In the genomic region with DNA sequence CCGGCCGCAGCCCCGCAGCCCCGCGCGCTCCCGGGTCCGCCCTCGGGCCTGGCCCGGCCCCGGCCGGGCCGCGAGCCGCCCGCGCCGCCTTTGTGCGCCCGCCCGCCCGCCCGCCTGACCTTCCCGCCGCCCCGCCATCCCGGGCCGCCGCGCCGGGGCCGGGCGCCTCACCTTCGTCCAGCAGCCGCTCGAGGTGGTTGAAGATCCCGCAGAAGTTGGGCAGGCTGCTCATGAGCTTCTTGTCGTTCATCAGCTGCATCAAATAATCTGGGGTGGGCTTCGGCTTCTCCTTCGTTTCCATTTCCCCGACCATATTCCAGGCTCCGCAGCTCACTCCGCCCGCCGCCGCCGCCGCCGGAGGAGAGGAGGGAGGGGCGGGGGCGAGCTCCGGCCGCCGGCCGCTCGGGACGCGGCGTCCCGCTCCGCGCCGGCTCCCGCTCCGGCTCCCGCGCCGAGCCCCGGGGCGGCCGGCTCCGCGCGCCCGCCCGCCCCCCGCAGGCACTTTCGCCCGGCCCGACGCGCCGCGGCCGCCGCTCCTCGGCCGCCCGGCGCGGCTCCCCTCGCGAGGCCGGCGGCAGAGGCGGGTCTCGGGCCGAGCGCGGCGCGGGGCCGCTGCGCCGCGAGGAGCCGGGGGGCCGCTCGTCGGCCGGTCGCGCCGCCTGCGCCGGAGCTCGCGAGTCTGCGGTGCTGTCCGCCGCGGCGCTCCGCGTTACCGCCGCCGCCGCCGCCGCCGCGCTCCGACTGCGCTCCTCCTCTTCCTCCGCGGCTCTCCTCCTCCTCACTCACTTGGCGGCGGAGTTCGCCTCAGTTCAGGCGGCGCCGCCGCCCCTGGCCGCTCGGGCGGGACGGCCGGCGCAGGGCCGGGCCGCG, we compare ENCODE assay signal across 8 mouse cellular contexts. TPM values are rescaled to one million over a fixed set of nuclear protein-coding genes. Genes with fewer than 3 reads are reported as not detected.
DNase-seq lines count a peak whose midpoint lies in the region; ATAC-seq and TF ChIP-seq lines count a peak whose summit lies in the region.

No protein-coding gene starts in this region.

- peak; percentile 70 for DNase-seq in 416B (ENCODE audit: low read depth)
- peak; percentile 89 for DNase-seq in adrenal gland, postnatal 10 days
- peak; percentile 80 for DNase-seq in embryonic facial prominence, embryonic 10.5 days (ENCODE audit: low spot score)
- DNase-seq in heart, adult 2 months = peak; percentile 89 to 90
- peak; percentile 76 for DNase-seq in kidney, adult 18-20 months
- peak; percentile 71 to 84 for DNase-seq in spleen, postnatal 4 days (ENCODE audit: low spot score in 2 of 2)

- H3K4me3 ChIP-seq in embryonic facial prominence, embryonic 10.5 days = peak overlapping the region; percentile 81
- H3K4me3 ChIP-seq in heart, adult 2 months = peak overlapping the region; percentile 79
- H3K4me3 ChIP-seq in limb, embryonic 15.5 days = peak overlapping the region; percentile 85
- H3K4me3 ChIP-seq in midbrain, embryonic 15.5 days = peak overlapping the region; percentile 89

- ATAC-seq in limb, embryonic 15.5 days (ENCODE audit: insufficient number of reproducible peaks, low FRiP score, low TSS enrichment, low read depth) = peak; percentile 64
- peak; percentile 46 for ATAC-seq in midbrain, embryonic 15.5 days (replicated peaks)

- H3K4me1 ChIP-seq in embryonic facial prominence, embryonic 10.5 days = peaks cover 44% of the 10 kb centered on the region
- peaks cover 10% of the 10 kb centered on the region for H3K4me1 ChIP-seq in heart, adult 2 months (ENCODE audit: control insufficient read depth, insufficient read depth, low read length)
- H3K4me1 ChIP-seq in limb, embryonic 15.5 days = peaks cover 11% of the 10 kb centered on the region
- peaks cover 23% of the 10 kb centered on the region for H3K4me1 ChIP-seq in midbrain, embryonic 15.5 days

- H3K36me3 ChIP-seq in embryonic facial prominence, embryonic 10.5 days (replicated peaks) = no peaks in the 10 kb centered on the region
- peaks cover 9% of the 10 kb centered on the region for H3K36me3 ChIP-seq in heart, adult 2 months (ENCODE audit: control insufficient read depth, insufficient read depth, low read length)
- no peaks in the 10 kb centered on the region for H3K36me3 ChIP-seq in limb, embryonic 15.5 days
- no peaks in the 10 kb centered on the region for H3K36me3 ChIP-seq in midbrain, embryonic 15.5 days (replicated peaks)

- no peaks in the 10 kb centered on the region for H3K27me3 ChIP-seq in embryonic facial prominence, embryonic 10.5 days (replicated peaks; ENCODE audit: low read depth, poor library complexity, severe bottlenecking)
- H3K27me3 ChIP-seq in heart, adult 2 months (ENCODE audit: control insufficient read depth, insufficient read depth, low read length) = no peaks in the 10 kb centered on the region
- H3K27me3 ChIP-seq in limb, embryonic 15.5 days = no peaks in the 10 kb centered on the region
- no peaks in the 10 kb centered on the region for H3K27me3 ChIP-seq in midbrain, embryonic 15.5 days (replicated peaks)

- peak; percentile 73; the same call in 1 of the 2 replicates for TF ChIP-seq POLR2A in heart, adult 2 months (IDR thresholded peaks at IDR 0.05; ENCODE audit: insufficient read depth, low read depth, low read length)

- 7% methylated on average over 146 of the region's 153 CpGs for WGBS in embryonic facial prominence, embryonic 10.5 days
- WGBS in heart, adult 2 months = 18% methylated on average over 149 of the region's 153 CpGs
- under 1% methylated on average over 53 of the region's 153 CpGs for WGBS in limb, embryonic 15.5 days
- under 1% methylated on average over 121 of the region's 153 CpGs for WGBS in midbrain, embryonic 15.5 days

- peak overlapping the region; percentile 100 for H3K9ac ChIP-seq in heart, adult 2 months (ENCODE audit: low read depth, low read length)
- peak overlapping the region; percentile 91 for H3K9ac ChIP-seq in limb, embryonic 15.5 days
- H3K9ac ChIP-seq in midbrain, embryonic 15.5 days = peak overlapping the region; percentile 95

- peak overlapping the region; percentile 42; the same call in 1 of the 2 replicates for H3K4me2 ChIP-seq in limb, embryonic 15.5 days
- peak overlapping the region; percentile 56 for H3K4me2 ChIP-seq in midbrain, embryonic 15.5 days

- intact Hi-C loops in heart, adult 2 months (cut with DNase I) = loop anchor here (2.0 to 10.0 kb wide), 3 partner anchors 94 to 1154 kb away; no protein-coding TSS in a partner anchor

- no peak for TF ChIP-seq EP300 in heart, adult 2 months (IDR thresholded peaks at IDR 0.05; ENCODE audit: insufficient read depth, low read depth, low read length)

- no peak for TF ChIP-seq CTCF in heart, adult 2 months (IDR thresholded peaks at IDR 0.05)

- H3K79me2 ChIP-seq in heart, adult 2 months (replicated peaks; ENCODE audit: control insufficient read depth, insufficient read depth, low read length) = peaks cover 2% of the 10 kb centered on the region

- peak overlapping the region; percentile 98 for H3K27ac ChIP-seq in embryonic facial prominence, embryonic 10.5 days (replicated peaks)
- peak overlapping the region; percentile 96 for H3K27ac ChIP-seq in heart, adult 2 months
- peak overlapping the region; percentile 99 for H3K27ac ChIP-seq in limb, embryonic 15.5 days
- H3K27ac ChIP-seq in midbrain, embryonic 15.5 days = peak overlapping the region; percentile 98

- H3K9me3 ChIP-seq in embryonic facial prominence, embryonic 10.5 days = no peaks in the 10 kb centered on the region
- no peaks in the 10 kb centered on the region for H3K9me3 ChIP-seq in limb, embryonic 15.5 days
- no peaks in the 10 kb centered on the region for H3K9me3 ChIP-seq in midbrain, embryonic 15.5 days

RNA-seq across cellular contexts. Expression of a gene that starts 0.9 kb away (rescaled TPM):
- 100 to 1,000 TPM; 239 to 282 TPM for total RNA-seq in adrenal gland, postnatal 10 days (2021)
- 33.3 and 33.5 TPM in 2 replicates for polyA plus RNA-seq in embryonic facial prominence, embryonic 10.5 days (2016; fragmentation: Nextera tagmentation; extraction: Ambion mirVana)
- 100 to 1,000 TPM; 469 to 514 TPM for total RNA-seq in heart, adult 2 months (2021)
- polyA plus RNA-seq in heart, adult 2 months (2012; rRNA removed) = 342 and 549 TPM in 2 replicates
- 25.7 and 26.1 TPM in 2 replicates for polyA plus RNA-seq in limb, embryonic 15.5 days (2015; fragmentation: Nextera tagmentation; extraction: Ambion mirVana)
- 34.5 and 39.0 TPM in 2 replicates for polyA plus RNA-seq in midbrain, embryonic 15.5 days (2015; fragmentation: Nextera tagmentation; extraction: Ambion mirVana)

Comparison
In these comparisons a context has a peak if more than half of its experiments do, and no peak if none do; other contexts are left out.
1. Peak in every context shown above with its lines: DNase-seq, ATAC-seq, H3K4me3 ChIP-seq and H3K27ac ChIP-seq.